In genomic region chr9:30851841-30852240, GRCm38 (mm10) we compare ENCODE assay signal across 23 mouse cellular contexts.
A peak's percentile ranks its signal among the peaks of the same experiment; 100 is the strongest.
DNase-seq lines count a peak whose midpoint lies in the region; ATAC-seq and TF ChIP-seq lines count a peak whose summit lies in the region.
"Had no signal": no experiment of that assay in that cellular context is flagged by ENCODE, and none has a peak within 500 bp of the region (broad histone marks: within the 10 kb centered on the region; RNA-seq: fewer than 3 reads in every experiment).

No protein-coding gene starts in this region.

- no peak overlapping the region for H3K27ac ChIP-seq in gastrocnemius, adult 2 months
- H3K27ac ChIP-seq in heart, embryonic 10.5 days = no peak overlapping the region
- no peak overlapping the region for H3K27ac ChIP-seq in forebrain, embryonic 12.5 days
- H3K27ac ChIP-seq: embryonic facial prominence, embryonic 13.5 days; embryonic facial prominence, embryonic 15.5 days; forebrain, embryonic 10.5 days; forebrain, embryonic 13.5 days; forebrain, embryonic 15.5 days had no signal

- peak; percentile 77 for DNase-seq in gastrocnemius, adult 2 months
- DNase-seq in gastrocnemius, postnatal 4 days (ENCODE audit: low spot score in 2 of 2) = no peak
- DNase-seq in heart, adult 11 months = peak; percentile 71
- DNase-seq in heart, embryonic 10.5 days (ENCODE audit: low spot score) = no peak
- peak; percentile 48 for DNase-seq in gastrocnemius, postnatal 14 days
- DNase-seq in gastrocnemius, postnatal 25 days = peak; percentile 62
- DNase-seq in urinary bladder, postnatal 25 days (ENCODE audit: low spot score) = no peak
- DNase-seq: adrenal gland, adult 2 months; adrenal gland, postnatal 10 days; adrenal gland, postnatal 25 days; cerebellum, adult 11 months; cerebellum, adult 2 months; cerebellum, adult 9-10 months; cerebellum, postnatal 36 days; embryo, embryonic 11 days; forebrain, postnatal 0 days had no signal

- no peaks in the 10 kb centered on the region for H3K9me3 ChIP-seq in heart, embryonic 10.5 days
- H3K9me3 ChIP-seq in forebrain, embryonic 12.5 days = no peaks in the 10 kb centered on the region
- H3K9me3 ChIP-seq: embryonic facial prominence, embryonic 13.5 days; embryonic facial prominence, embryonic 15.5 days; forebrain, embryonic 10.5 days; forebrain, embryonic 13.5 days; forebrain, embryonic 15.5 days had no signal

- no peak for ATAC-seq in forebrain, embryonic 12.5 days (ENCODE audit: low FRiP score)
- ATAC-seq: forebrain, embryonic 13.5 days; forebrain, embryonic 15.5 days; forebrain, postnatal 0 days had no signal

- H3K4me3 ChIP-seq in gastrocnemius, adult 2 months = no peak overlapping the region
- H3K4me3 ChIP-seq in heart, embryonic 10.5 days = no peak overlapping the region
- no peak overlapping the region for H3K4me3 ChIP-seq in forebrain, embryonic 12.5 days (replicated peaks)
- H3K4me3 ChIP-seq: embryonic facial prominence, embryonic 13.5 days; embryonic facial prominence, embryonic 15.5 days; erythroblast, embryonic 14.5 days; forebrain, embryonic 10.5 days; forebrain, embryonic 13.5 days; forebrain, embryonic 15.5 days had no signal

- no peak for TF ChIP-seq CTCF in gastrocnemius, adult 2 months (IDR thresholded peaks at IDR 0.05)

- no peak overlapping the region for H3K4me2 ChIP-seq in forebrain, embryonic 12.5 days
- H3K4me2 ChIP-seq: embryonic facial prominence, embryonic 13.5 days; embryonic facial prominence, embryonic 15.5 days; forebrain, embryonic 13.5 days; forebrain, embryonic 15.5 days had no signal

- WGBS in heart, embryonic 10.5 days = 89% methylated on average over 2 of the region's 2 CpGs
- 88% methylated on average over 2 of the region's 2 CpGs for WGBS in forebrain, embryonic 12.5 days

- no peaks in the 10 kb centered on the region for H3K36me3 ChIP-seq in heart, embryonic 10.5 days
- no peaks in the 10 kb centered on the region for H3K36me3 ChIP-seq in forebrain, embryonic 12.5 days (replicated peaks)
- H3K36me3 ChIP-seq: embryonic facial prominence, embryonic 13.5 days; embryonic facial prominence, embryonic 15.5 days; forebrain, embryonic 10.5 days; forebrain, embryonic 15.5 days had no signal

- no peaks in the 10 kb centered on the region for H3K27me3 ChIP-seq in heart, embryonic 10.5 days (ENCODE audit: insufficient read depth, poor library complexity, severe bottlenecking)
- no peaks in the 10 kb centered on the region for H3K27me3 ChIP-seq in forebrain, embryonic 12.5 days
- H3K27me3 ChIP-seq: embryonic facial prominence, embryonic 13.5 days; embryonic facial prominence, embryonic 15.5 days; forebrain, embryonic 13.5 days; forebrain, embryonic 15.5 days had no signal

- intact Hi-C loops in gastrocnemius, adult 2 months (cut with DNase I) = no loop called here
- intact Hi-C loops in gastrocnemius, postnatal 14 days (cut with DNase I; ENCODE audit: low total_unique reads) = no loop called here

- H3K4me1 ChIP-seq in heart, embryonic 10.5 days = peaks cover 21% of the 10 kb centered on the region
- no peaks in the 10 kb centered on the region for H3K4me1 ChIP-seq in forebrain, embryonic 12.5 days
- H3K4me1 ChIP-seq: embryonic facial prominence, embryonic 13.5 days; embryonic facial prominence, embryonic 15.5 days; forebrain, embryonic 10.5 days; forebrain, embryonic 13.5 days; forebrain, embryonic 15.5 days had no signal

- no peak overlapping the region for H3K9ac ChIP-seq in forebrain, embryonic 12.5 days
- H3K9ac ChIP-seq: embryonic facial prominence, embryonic 13.5 days; embryonic facial prominence, embryonic 15.5 days; forebrain, embryonic 13.5 days; forebrain, embryonic 15.5 days; forebrain, postnatal 0 days had no signal

Comparison
In these comparisons a context has a peak if more than half of its experiments do, and no peak if none do; other contexts are left out.
1. DNase-seq: peak in gastrocnemius, adult 2 months (single experiment), heart, adult 11 months (single experiment), gastrocnemius, postnatal 14 days (single experiment) and gastrocnemius, postnatal 25 days (single experiment); none in gastrocnemius, postnatal 4 days (0 of 2), heart, embryonic 10.5 days (single experiment) and urinary bladder, postnatal 25 days (single experiment).